Mouse (Mus musculus) limb, embryonic 14.5 days (tissue): ENCODE results near the gene Mrgprb2. TPM values are rescaled to one million over a fixed set of nuclear protein-coding genes. Genes with fewer than 3 reads are reported as not detected.

Experiments used
- ATAC-seq: fragments of 200-750 bp; cut with Nextera tagmentation; 2 replicates; pipeline ENCODE4 v1.8.0; 2017; ENCODE audit warnings: low read depth, moderate number of reproducible peaks, moderate TSS enrichment; ENCODE audit not compliant: low FRiP score
- DNase-seq: peaks from one replicate; pipeline ENCODE4 v3.0.0-alpha.2; 2015; ENCODE audit warnings: low spot score
- H3K27ac ChIP-seq: fragments of 300-500 bp; sonication (generic); replicated peaks from 2 replicates; pipeline ENCODE4 v1.5.1; 2014; ENCODE audit warnings: low read depth, mild to moderate bottlenecking, low read length, moderate library complexity, mixed read lengths
- H3K27me3 ChIP-seq: fragments of 300-500 bp; sonication (generic); 2 replicates; pipeline ENCODE4 v1.6.1; 2014; ENCODE audit warnings: low read length, mixed read lengths; ENCODE audit not compliant: control insufficient read depth, insufficient read depth
- H3K36me3 ChIP-seq: fragments of 300-500 bp; sonication (generic); 2 replicates; pipeline ENCODE4 v1.6.1; 2014; ENCODE audit warnings: mild to moderate bottlenecking, low read length, moderate library complexity, mixed read lengths; ENCODE audit not compliant: control insufficient read depth, insufficient read depth
- H3K4me1 ChIP-seq: fragments of 300-500 bp; sonication (generic); 2 replicates; pipeline ENCODE4 v1.6.1; 2014; ENCODE audit warnings: antibody characterized with exemption, low read length, mixed read lengths; ENCODE audit not compliant: control insufficient read depth, insufficient read depth
- H3K4me2 ChIP-seq: fragments of 300-500 bp; sonication (generic); replicated peaks from 2 replicates; pipeline ENCODE4 v1.6.1; 2014; ENCODE audit warnings: low read depth, mild to moderate bottlenecking, low read length, moderate library complexity; ENCODE audit not compliant: severe bottlenecking
- H3K4me3 ChIP-seq: fragments of 300-500 bp; sonication (generic); replicated peaks from 2 replicates; pipeline ENCODE4 v1.5.1; 2014; ENCODE audit warnings: low read length
- H3K9ac ChIP-seq: fragments of 300-500 bp; sonication (generic); 2 replicates; pipeline ENCODE4 v1.6.1; 2014; ENCODE audit warnings: mild to moderate bottlenecking, low read depth, low read length, moderate library complexity; ENCODE audit not compliant: severe bottlenecking
- H3K9me3 ChIP-seq: fragments of 300-500 bp; sonication (generic); 2 replicates; pipeline ENCODE4 v1.6.1; 2016; ENCODE audit warnings: low read length; ENCODE audit not compliant: control insufficient read depth
- POLR2A ChIP-seq: fragments of 200-500 bp; IDR thresholded peaks from 2 replicates; pipeline ENCODE4 v1.8.0; 2012; ENCODE audit warnings: inconsistent platforms, mild to moderate bottlenecking, moderate library complexity, borderline replicate concordance; ENCODE audit not compliant: insufficient read depth, insufficient read length; ENCODE audit errors: extremely low read depth
- polyA plus RNA-seq, 2 experiments: library from polyadenylated mRNA; depleted of rRNA in 1 of 2; stranded (reverse) in 1 of 2; unstranded in 1 of 2; fragments of >200 nt; fragmentation: Nextera tagmentation in 1 of 2; extraction: Ambion mirVana in 1 of 2; gene quantifications; 2 replicates each; pipeline versions ENCODE4 v1.2.1 to v1.2.3; 2012 to 2014

The Mrgprb2 gene
- polyA plus RNA-seq (2012; rRNA removed) (not detected in 2 replicates), polyA plus RNA-seq (2014; fragmentation: Nextera tagmentation; extraction: Ambion mirVana) (not detected in 2 replicates)

- no peak for ATAC-seq
- no peak within 1 kb of the TSS for H3K27ac ChIP-seq
- H3K9me3 ChIP-seq, result no peaks in the 10 kb centered on the region
- no peak within 1 kb of the TSS for H3K4me2 ChIP-seq
- H3K4me1 ChIP-seq, result no peaks in the 10 kb centered on the region
- H3K4me3 ChIP-seq, result no peak within 1 kb of the TSS
- H3K27me3 ChIP-seq, result no peaks in the 10 kb centered on the region
- no peak for TF ChIP-seq POLR2A
- H3K9ac ChIP-seq, result no peak within 1 kb of the TSS
- no peak for DNase-seq
- H3K36me3 ChIP-seq, result no peaks in the 10 kb centered on the region
Observed at GRCm38 (mm10) chr7:48557986-48558385, at the start of gene Mrgprb2. Gene Mrgprb2, minus strand, starts transcription at chr7:48558086.

Other genes starting within 250 kb of the Mrgprb2 start
- not detected in 2 replicates for gene Mrgprb8, start 169.6 kb downstream of the Mrgprb2 start, polyA plus RNA-seq (2012; rRNA removed)
- gene Mrgprb8, start 169.6 kb downstream of the Mrgprb2 start, polyA plus RNA-seq (2014; fragmentation: Nextera tagmentation; extraction: Ambion mirVana), result not detected in 2 replicates
- gene Mrgprb1, start 101.7 kb downstream of the Mrgprb2 start, polyA plus RNA-seq (2012; rRNA removed), result not detected in 2 replicates
- not detected in 2 replicates for gene Mrgprb1, start 101.7 kb downstream of the Mrgprb2 start, polyA plus RNA-seq (2014; fragmentation: Nextera tagmentation; extraction: Ambion mirVana)
- not detected in 2 replicates for gene Mrgprx2, start 58.8 kb downstream of the Mrgprb2 start, polyA plus RNA-seq (2012; rRNA removed)
- not detected in 2 replicates for gene Mrgprx2, start 58.8 kb downstream of the Mrgprb2 start, polyA plus RNA-seq (2014; fragmentation: Nextera tagmentation; extraction: Ambion mirVana)
- not detected in 2 replicates for gene Mrgprb3, start 85.7 kb upstream of the Mrgprb2 start, polyA plus RNA-seq (2012; rRNA removed)
- not detected in 2 replicates for gene Mrgprb3, start 85.7 kb upstream of the Mrgprb2 start, polyA plus RNA-seq (2014; fragmentation: Nextera tagmentation; extraction: Ambion mirVana)
- 28.5 and 34.1 TPM in 2 replicates for gene Zdhhc13, start 230.9 kb upstream of the Mrgprb2 start, polyA plus RNA-seq (2012; rRNA removed)
- gene Zdhhc13, start 230.9 kb upstream of the Mrgprb2 start, polyA plus RNA-seq (2014; fragmentation: Nextera tagmentation; extraction: Ambion mirVana), result 30.4 and 30.5 TPM in 2 replicates